Mouse (Mus musculus) myocyte (in vitro differentiated cells): ENCODE measurements around the gene Tanc1.

Experiments used
- E2F4 ChIP-seq: IDR thresholded peaks from one replicate; pipeline ENCODE4 v1.6.1; 2011; ENCODE audit warnings: mild to moderate bottlenecking, control low read depth, moderate library complexity; ENCODE audit not compliant: insufficient read depth
- POLR2A ChIP-seq: IDR thresholded peaks from one replicate; pipeline ENCODE4 v1.6.1; 2011; ENCODE audit warnings: low read depth, mild to moderate bottlenecking, control low read depth, moderate library complexity; ENCODE audit not compliant: insufficient read length

GRCm38 (mm10) chr2:59562215-59562614 lies 49.6 kb upstream of the Tanc1 start:
- no peak for TF ChIP-seq E2F4
- no peak for TF ChIP-seq POLR2A
